Mouse (Mus musculus) small intestine, adult 2 months (tissue): ENCODE measurements around the gene Mrpl39.

ENCODE experiments used
- CTCF ChIP-seq: fragments of 200-500 bp; IDR thresholded peaks from 2 replicates; pipeline ENCODE4 v1.5.1; 2012; ENCODE audit warnings: low read depth, mild to moderate bottlenecking, control low read depth, inconsistent platforms, low read length, moderate library complexity, mixed read lengths; ENCODE audit not compliant: insufficient replicate concordance, insufficient read length; ENCODE audit errors: extremely low read depth
- POLR2A ChIP-seq: fragments of 200-500 bp; IDR thresholded peaks from 2 replicates; pipeline ENCODE4 v1.6.1; 2012; ENCODE audit warnings: low read depth, mild to moderate bottlenecking, control low read depth, inconsistent platforms, low read length, moderate library complexity

GRCm38 (mm10) chr16:84713926-84714325 lies 21.6 kb downstream of the Mrpl39 start:
- no peak for TF ChIP-seq CTCF
- TF ChIP-seq POLR2A, result no peak
